Mouse (Mus musculus): ENCODE results near the gene Dnah8. TPM values are rescaled to one million over a fixed set of nuclear protein-coding genes. Genes with fewer than 3 reads are reported as not detected.

Dnah8 gene
- polyA plus RNA-seq, 1 experiment from 2014 or later = 3.0 TPM

GRCm38 (mm10) chr17:30837031-30837430 is 212.9 kb downstream of the Dnah8 start:
- Histone ChIP-seq H3K4me1 (ENCODE audit: control insufficient read depth, insufficient read depth, low read length) (no peaks in the 10 kb centered on the region), H3K9me3 (replicated peaks; ENCODE audit: control insufficient read depth, low read length) (no peaks in the 10 kb centered on the region), H3K4me3 (ENCODE audit: low read depth, low read length) (no peak overlapping the region), H3K9ac (ENCODE audit: low read depth, low read length) (no peak overlapping the region), H3K27me3 (ENCODE audit: control insufficient read depth, insufficient read depth, low read length) (0 out of 2 replicates have a peak, but pooled peaks cover 2% of the 10 kb centered on the region), H3K4me2 (no peak overlapping the region), H3K27ac (ENCODE audit: low read depth, low read length) (no peak overlapping the region), H3K36me3 (ENCODE audit: control insufficient read depth, insufficient read depth, low read length) (no peaks in the 10 kb centered on the region)
- 38% methylated on average over 1 of the region's 1 CpGs for WGBS (ENCODE audit: insufficient replicate concordance)
- ATAC-seq (replicated peaks; ENCODE audit: insufficient number of reproducible peaks, low FRiP score, low TSS enrichment) = no peak

- Histone ChIP-seq H3K4me1 (ENCODE audit: control insufficient read depth, insufficient read depth, low read length) (no peaks in the 10 kb centered on the region), H3K9me3 (replicated peaks; ENCODE audit: control insufficient read depth, low read length) (no peaks in the 10 kb centered on the region), H3K4me2 (no peak overlapping the region), H3K36me3 (ENCODE audit: control insufficient read depth, insufficient read depth, low read length) (no peaks in the 10 kb centered on the region), H3K27ac (ENCODE audit: low read depth, low read length) (no peak overlapping the region), H3K4me3 (ENCODE audit: low read depth, low read length) (no peak overlapping the region), H3K9ac (ENCODE audit: low read depth, low read length) (no peak overlapping the region), H3K27me3 (ENCODE audit: control insufficient read depth, insufficient read depth, low read length) (0 out of 2 replicates have a peak, but pooled peaks cover 2% of the 10 kb centered on the region)
- no peak for ATAC-seq (replicated peaks; ENCODE audit: insufficient number of reproducible peaks, low FRiP score, low TSS enrichment)
- WGBS (ENCODE audit: insufficient replicate concordance) = 67% methylated on average over 9 of the region's 9 CpGs
These were observed 215.9 kb downstream of the Dnah8 start for GRCm38 (mm10) chr17:30840046-30840445.

- Histone ChIP-seq H3K36me3 (ENCODE audit: control insufficient read depth, insufficient read depth, low read length) (no peaks in the 10 kb centered on the region), H3K4me2 (no peak overlapping the region), H3K9ac (ENCODE audit: low read depth, low read length) (no peak overlapping the region), H3K4me1 (ENCODE audit: control insufficient read depth, insufficient read depth, low read length) (no peaks in the 10 kb centered on the region), H3K27ac (ENCODE audit: low read depth, low read length) (no peak overlapping the region), H3K9me3 (replicated peaks; ENCODE audit: control insufficient read depth, low read length) (no peaks in the 10 kb centered on the region), H3K27me3 (ENCODE audit: control insufficient read depth, insufficient read depth, low read length) (0 out of 2 replicates have a peak, but pooled peaks cover 2% of the 10 kb centered on the region), H3K4me3 (ENCODE audit: low read depth, low read length) (no peak overlapping the region)
- WGBS (ENCODE audit: insufficient replicate concordance) = 72% methylated on average over 6 of the region's 6 CpGs
- ATAC-seq (replicated peaks; ENCODE audit: insufficient number of reproducible peaks, low FRiP score, low TSS enrichment) = no peak
These were observed 218.2 kb downstream of the Dnah8 start for GRCm38 (mm10) chr17:30842312-30842711.

- no peak overlapping the region for H3K4me2 ChIP-seq
- no peak for ATAC-seq (replicated peaks; ENCODE audit: insufficient number of reproducible peaks, low FRiP score, low TSS enrichment)
- no peaks in the 10 kb centered on the region for H3K4me1 ChIP-seq (ENCODE audit: control insufficient read depth, insufficient read depth, low read length)
- H3K27ac ChIP-seq (ENCODE audit: low read depth, low read length) = no peak overlapping the region
- H3K9me3 ChIP-seq (replicated peaks; ENCODE audit: control insufficient read depth, low read length) = no peaks in the 10 kb centered on the region
- H3K27me3 ChIP-seq (ENCODE audit: control insufficient read depth, insufficient read depth, low read length) = 0 out of 2 replicates have a peak, but pooled peaks cover 2% of the 10 kb centered on the region
- no peak overlapping the region for H3K4me3 ChIP-seq (ENCODE audit: low read depth, low read length)
- WGBS (ENCODE audit: insufficient replicate concordance) = 43% methylated on average over 9 of the region's 9 CpGs
- H3K36me3 ChIP-seq (ENCODE audit: control insufficient read depth, insufficient read depth, low read length) = no peaks in the 10 kb centered on the region
- H3K9ac ChIP-seq (ENCODE audit: low read depth, low read length) = no peak overlapping the region
These were observed 220.2 kb downstream of the Dnah8 start for GRCm38 (mm10) chr17:30844321-30844791.

- Histone ChIP-seq H3K36me3 (ENCODE audit: control insufficient read depth, insufficient read depth, low read length) (no peaks in the 10 kb centered on the region), H3K4me2 (no peak overlapping the region), H3K9ac (ENCODE audit: low read depth, low read length) (no peak overlapping the region), H3K9me3 (replicated peaks; ENCODE audit: control insufficient read depth, low read length) (no peaks in the 10 kb centered on the region), H3K4me3 (ENCODE audit: low read depth, low read length) (no peak overlapping the region), H3K4me1 (ENCODE audit: control insufficient read depth, insufficient read depth, low read length) (no peaks in the 10 kb centered on the region), H3K27ac (ENCODE audit: low read depth, low read length) (no peak overlapping the region), H3K27me3 (ENCODE audit: control insufficient read depth, insufficient read depth, low read length) (no peaks in the 10 kb centered on the region)
- 84% methylated on average over 7 of the region's 7 CpGs for WGBS (ENCODE audit: insufficient replicate concordance)
- ATAC-seq (replicated peaks; ENCODE audit: insufficient number of reproducible peaks, low FRiP score, low TSS enrichment) = no peak
These were observed 223.3 kb downstream of the Dnah8 start for GRCm38 (mm10) chr17:30847498-30847897.

- H3K4me2 ChIP-seq = no peak overlapping the region
- 90% methylated on average over 5 of the region's 5 CpGs for WGBS (ENCODE audit: insufficient replicate concordance)
- no peak for ATAC-seq (replicated peaks; ENCODE audit: insufficient number of reproducible peaks, low FRiP score, low TSS enrichment)
- no peak overlapping the region for H3K4me3 ChIP-seq (ENCODE audit: low read depth, low read length)
- H3K36me3 ChIP-seq (ENCODE audit: control insufficient read depth, insufficient read depth, low read length) = no peaks in the 10 kb centered on the region
- no peaks in the 10 kb centered on the region for H3K27me3 ChIP-seq (ENCODE audit: control insufficient read depth, insufficient read depth, low read length)
- no peak overlapping the region for H3K27ac ChIP-seq (ENCODE audit: low read depth, low read length)
- H3K4me1 ChIP-seq (ENCODE audit: control insufficient read depth, insufficient read depth, low read length) = no peaks in the 10 kb centered on the region
- no peak overlapping the region for H3K9ac ChIP-seq (ENCODE audit: low read depth, low read length)
- H3K9me3 ChIP-seq (replicated peaks; ENCODE audit: control insufficient read depth, low read length) = no peaks in the 10 kb centered on the region
These were observed 223.9 kb downstream of the Dnah8 start for GRCm38 (mm10) chr17:30848086-30848485.

- H3K4me1 ChIP-seq (ENCODE audit: control insufficient read depth, insufficient read depth, low read length) = no peaks in the 10 kb centered on the region
- no peak for ATAC-seq (replicated peaks; ENCODE audit: insufficient number of reproducible peaks, low FRiP score, low TSS enrichment)
- no peak overlapping the region for H3K4me3 ChIP-seq (ENCODE audit: low read depth, low read length)
- H3K27ac ChIP-seq (ENCODE audit: low read depth, low read length) = no peak overlapping the region
- H3K9me3 ChIP-seq (replicated peaks; ENCODE audit: control insufficient read depth, low read length) = no peaks in the 10 kb centered on the region
- no peak overlapping the region for H3K4me2 ChIP-seq
- no peak overlapping the region for H3K9ac ChIP-seq (ENCODE audit: low read depth, low read length)
- H3K27me3 ChIP-seq (ENCODE audit: control insufficient read depth, insufficient read depth, low read length) = no peaks in the 10 kb centered on the region
- WGBS (ENCODE audit: insufficient replicate concordance) = 76% methylated on average over 6 of the region's 6 CpGs
- no peaks in the 10 kb centered on the region for H3K36me3 ChIP-seq (ENCODE audit: control insufficient read depth, insufficient read depth, low read length)
These were observed 224.7 kb downstream of the Dnah8 start for GRCm38 (mm10) chr17:30848804-30849203.

- H3K4me3 ChIP-seq (ENCODE audit: low read depth, low read length) = no peak overlapping the region
- H3K27me3 ChIP-seq (ENCODE audit: control insufficient read depth, insufficient read depth, low read length) = no peaks in the 10 kb centered on the region
- H3K9me3 ChIP-seq (replicated peaks; ENCODE audit: control insufficient read depth, low read length) = no peaks in the 10 kb centered on the region
- H3K27ac ChIP-seq (ENCODE audit: low read depth, low read length) = no peak overlapping the region
- no peaks in the 10 kb centered on the region for H3K4me1 ChIP-seq (ENCODE audit: control insufficient read depth, insufficient read depth, low read length)
- 92% methylated on average over 12 of the region's 12 CpGs for WGBS (ENCODE audit: insufficient replicate concordance)
- no peak overlapping the region for H3K4me2 ChIP-seq
- no peak for ATAC-seq (replicated peaks; ENCODE audit: insufficient number of reproducible peaks, low FRiP score, low TSS enrichment)
- H3K9ac ChIP-seq (ENCODE audit: low read depth, low read length) = no peak overlapping the region
- no peaks in the 10 kb centered on the region for H3K36me3 ChIP-seq (ENCODE audit: control insufficient read depth, insufficient read depth, low read length)
These were observed 225.7 kb downstream of the Dnah8 start for GRCm38 (mm10) chr17:30849813-30850212.

- no peaks in the 10 kb centered on the region for H3K36me3 ChIP-seq (ENCODE audit: control insufficient read depth, insufficient read depth, low read length)
- no peaks in the 10 kb centered on the region for H3K9me3 ChIP-seq (replicated peaks; ENCODE audit: control insufficient read depth, low read length)
- no peak overlapping the region for H3K4me3 ChIP-seq (ENCODE audit: low read depth, low read length)
- H3K27me3 ChIP-seq (ENCODE audit: control insufficient read depth, insufficient read depth, low read length) = no peaks in the 10 kb centered on the region
- H3K4me1 ChIP-seq (ENCODE audit: control insufficient read depth, insufficient read depth, low read length) = no peaks in the 10 kb centered on the region
- no peak overlapping the region for H3K27ac ChIP-seq (ENCODE audit: low read depth, low read length)
- no peak overlapping the region for H3K9ac ChIP-seq (ENCODE audit: low read depth, low read length)
- H3K4me2 ChIP-seq = no peak overlapping the region
- no peak for ATAC-seq (replicated peaks; ENCODE audit: insufficient number of reproducible peaks, low FRiP score, low TSS enrichment)
These were observed 228.2 kb downstream of the Dnah8 start for GRCm38 (mm10) chr17:30852345-30852744.
